Mouse (Mus musculus) activated CD4-positive, CD25-positive, alpha-beta regulatory T cell, adult 4 months (primary cell): ENCODE data around the gene Epb41. TPM values are rescaled to one million over a fixed set of nuclear protein-coding genes. Genes with fewer than 3 reads are reported as not detected.

ENCODE experiments used
- ATAC-seq: one replicate; pipeline ENCODE4 v1.8.0; 2017
- polyA plus RNA-seq, 2 experiments: library from polyadenylated mRNA; unstranded; fragments of 100-300 nt; shearing (Covaris generic); gene quantifications; one replicate each; pipeline ENCODE4 v1.2.1; 2017

Epb41 gene
- polyA plus RNA-seq, 2 experiments from 2014 or later, result 26.9 to 27.1 TPM

DNA sequence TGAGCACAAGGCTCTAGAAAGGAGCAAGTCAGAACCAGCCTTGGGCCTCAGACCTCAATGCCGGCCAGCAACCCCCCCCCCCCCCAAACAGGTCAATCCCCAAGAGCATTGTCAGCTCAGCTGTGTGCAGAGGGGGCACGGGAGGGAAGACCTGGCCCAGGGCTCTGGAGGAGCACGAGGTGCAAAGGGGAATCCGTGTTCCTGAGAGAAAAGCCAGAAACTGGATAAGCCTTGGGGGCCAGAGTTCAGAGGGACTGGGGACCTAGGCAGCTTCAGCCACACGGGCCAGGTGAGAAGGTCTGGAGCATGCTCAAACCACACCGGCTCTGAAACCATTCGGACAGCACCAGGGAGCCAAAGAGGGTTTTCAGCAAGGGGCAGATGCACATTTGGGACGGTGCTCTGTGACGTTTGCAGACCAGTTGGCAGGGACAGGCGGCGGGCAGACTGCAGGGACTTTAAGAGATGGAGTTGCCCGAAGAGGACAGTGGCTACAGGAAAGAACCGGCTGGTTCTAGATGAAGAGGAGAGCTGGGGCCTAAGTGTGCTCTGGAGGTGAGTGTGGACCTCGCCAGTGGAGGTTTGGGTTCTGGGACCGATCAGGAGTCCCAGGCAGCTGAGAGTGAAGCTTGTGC is 155.5 kb downstream of the Epb41 start:
- no peak for ATAC-seq

DNA sequence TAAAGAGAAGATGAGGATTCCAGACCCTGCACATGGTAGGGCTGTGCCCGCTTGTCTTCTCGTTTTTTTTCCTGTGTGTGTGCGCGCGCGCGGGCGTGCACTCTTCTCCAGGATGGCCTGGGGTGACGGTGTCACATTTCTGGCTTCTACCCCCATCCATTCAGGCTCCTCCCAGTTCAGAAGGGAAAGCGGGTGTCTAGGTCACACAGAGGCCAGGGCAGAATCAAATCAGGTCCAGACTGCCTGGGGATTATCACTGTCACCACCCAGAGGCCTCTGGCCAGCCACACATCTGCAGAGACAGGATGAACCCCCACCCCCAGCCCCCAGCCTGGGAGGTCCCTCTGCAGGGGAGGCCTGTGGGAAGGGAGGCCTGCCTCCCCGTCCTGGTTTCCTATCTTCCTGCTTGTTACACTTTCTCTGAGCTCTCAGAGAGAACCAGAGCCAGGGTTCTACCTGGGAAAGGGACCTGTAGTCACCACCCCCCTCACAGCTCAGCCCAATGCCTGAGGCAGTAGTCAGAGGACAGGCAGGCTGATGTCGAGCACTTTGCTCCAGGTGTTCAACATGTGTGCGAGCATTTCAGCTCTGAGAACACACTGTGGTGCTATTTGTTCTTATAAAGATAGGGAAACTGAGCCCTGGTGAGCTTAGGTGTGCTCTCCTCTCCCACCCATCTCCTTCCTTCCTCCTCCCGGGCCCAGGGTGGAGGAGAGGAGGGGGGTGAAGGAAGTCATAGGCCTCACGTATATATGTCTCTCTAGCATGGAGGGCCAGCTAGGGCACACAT is 156.2 kb downstream of the Epb41 start:
- ATAC-seq, result no peak

DNA sequence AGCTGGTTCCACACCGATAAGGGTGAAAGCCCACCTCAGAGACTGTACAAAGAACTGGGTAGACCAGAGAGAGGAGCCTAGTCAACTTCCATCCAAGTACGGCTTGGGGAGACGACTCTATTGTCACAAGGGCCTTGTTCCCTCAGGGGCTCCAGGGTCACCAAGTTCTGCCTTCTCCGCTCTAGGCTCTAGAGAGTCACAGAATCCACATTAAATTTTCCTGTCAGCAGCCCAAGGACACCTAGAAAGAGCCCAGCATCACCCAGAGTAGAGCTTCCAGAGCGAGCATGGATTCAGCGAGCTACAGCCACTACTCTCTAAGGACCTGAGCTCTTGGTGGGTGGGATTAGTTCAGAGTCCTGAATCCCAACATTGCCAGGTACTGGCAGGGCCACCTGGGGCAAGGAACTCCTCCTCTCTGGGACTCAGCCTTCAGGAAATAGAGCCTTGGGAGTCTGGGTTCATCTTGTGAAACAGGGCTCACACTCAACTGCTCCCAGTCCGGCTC is 157.0 kb downstream of the Epb41 start:
- ATAC-seq, result no peak

DNA sequence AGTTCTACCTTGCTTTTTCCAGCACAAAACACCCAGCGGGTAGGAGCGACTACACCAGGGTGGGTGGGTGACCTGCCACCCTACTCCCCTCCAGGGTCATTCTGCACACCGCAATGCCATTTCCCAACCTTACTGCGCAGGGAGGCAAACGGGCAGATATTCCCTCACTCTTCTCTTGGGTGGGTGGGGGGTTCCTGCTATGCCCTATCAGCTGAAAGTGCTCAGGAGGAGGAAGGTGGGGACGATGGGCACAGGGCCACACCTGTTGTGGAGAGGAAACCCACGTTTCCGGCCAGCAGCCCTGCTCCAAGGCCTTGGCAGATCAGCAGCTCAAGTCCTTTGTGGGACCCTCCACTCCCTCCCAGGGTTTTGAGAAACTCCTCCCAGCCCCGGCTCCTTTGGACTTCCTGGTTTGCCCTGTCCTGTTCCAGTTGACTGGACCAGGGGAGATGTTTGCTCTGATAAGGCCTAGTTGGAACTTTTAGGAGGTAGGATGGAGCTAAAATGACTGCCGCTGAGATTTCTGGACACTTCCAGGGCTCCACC is 158.0 kb downstream of the Epb41 start:
- ATAC-seq, result no peak

DNA sequence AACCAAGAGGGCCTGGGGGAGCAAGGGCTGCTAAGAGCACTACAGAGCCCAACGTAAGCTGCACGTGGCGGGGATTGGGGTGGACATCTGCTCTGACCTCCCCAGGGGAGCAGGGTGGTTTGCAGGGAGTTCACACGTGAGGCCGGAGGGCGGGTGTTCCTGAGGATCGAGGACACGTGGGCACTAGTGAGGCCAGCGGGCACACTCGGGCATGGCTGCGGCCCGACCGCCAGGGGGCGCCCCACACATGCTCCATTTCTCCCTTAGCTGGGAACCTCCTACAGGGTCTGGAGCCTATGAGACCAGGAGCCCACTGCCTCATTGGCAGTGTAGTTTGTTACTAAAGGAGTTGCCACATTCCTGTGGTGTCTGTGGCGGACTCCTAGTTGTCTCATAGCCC is 158.7 kb downstream of the Epb41 start:
- no peak for ATAC-seq

DNA sequence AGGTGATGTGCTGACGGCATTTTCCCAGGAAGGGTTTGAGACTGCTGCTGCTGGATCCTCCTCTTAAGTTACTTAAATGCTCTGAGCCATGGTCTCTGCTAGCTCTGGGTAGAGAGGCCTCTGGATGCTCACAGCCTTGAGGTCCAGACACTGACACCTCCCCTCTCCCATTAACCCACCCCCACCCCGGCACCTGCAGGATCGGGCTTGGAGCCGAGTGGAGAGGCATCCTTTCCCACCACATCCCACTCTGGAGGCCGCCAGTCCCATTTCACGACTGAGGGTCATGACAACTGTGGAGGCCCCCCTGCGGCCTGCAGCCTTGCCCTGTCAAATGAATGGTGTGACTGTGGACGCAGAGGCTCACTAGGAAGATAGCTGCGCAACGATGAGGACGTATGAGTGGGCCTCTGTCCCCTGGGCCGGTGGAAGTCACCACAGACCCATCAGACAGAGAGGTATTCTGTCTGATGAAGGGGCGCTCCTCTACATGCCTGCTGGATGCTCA is 159.2 kb downstream of the Epb41 start:
- ATAC-seq, result no peak

DNA sequence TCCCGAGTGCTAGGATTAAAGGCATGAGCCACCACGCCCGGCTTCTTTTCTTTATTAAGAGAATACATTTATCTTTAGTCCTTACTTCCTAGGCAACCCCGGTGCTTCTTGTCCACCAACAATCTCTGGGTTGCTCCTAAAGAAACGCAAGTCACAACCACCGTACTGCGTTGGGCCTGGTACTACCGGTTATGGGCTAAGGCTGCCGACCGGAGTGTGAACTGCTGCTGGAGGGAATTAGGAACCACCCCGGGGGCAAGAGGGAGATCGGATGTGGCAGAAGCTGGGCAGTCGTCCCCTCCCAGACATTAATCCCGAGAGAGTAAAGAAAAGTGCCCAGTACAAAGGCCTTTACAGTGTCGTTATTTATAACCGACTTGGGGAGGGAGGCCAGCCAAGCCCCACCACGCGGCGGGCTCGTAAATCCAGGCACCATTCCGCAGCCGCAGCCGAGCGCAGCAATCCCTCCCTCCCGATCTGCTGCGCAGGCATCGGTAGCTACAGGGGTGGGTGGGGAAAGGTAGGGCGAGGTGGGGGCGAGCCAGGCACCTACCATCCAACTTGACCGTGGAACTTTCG is 160.1 kb downstream of the Epb41 start:
- no peak for ATAC-seq

DNA sequence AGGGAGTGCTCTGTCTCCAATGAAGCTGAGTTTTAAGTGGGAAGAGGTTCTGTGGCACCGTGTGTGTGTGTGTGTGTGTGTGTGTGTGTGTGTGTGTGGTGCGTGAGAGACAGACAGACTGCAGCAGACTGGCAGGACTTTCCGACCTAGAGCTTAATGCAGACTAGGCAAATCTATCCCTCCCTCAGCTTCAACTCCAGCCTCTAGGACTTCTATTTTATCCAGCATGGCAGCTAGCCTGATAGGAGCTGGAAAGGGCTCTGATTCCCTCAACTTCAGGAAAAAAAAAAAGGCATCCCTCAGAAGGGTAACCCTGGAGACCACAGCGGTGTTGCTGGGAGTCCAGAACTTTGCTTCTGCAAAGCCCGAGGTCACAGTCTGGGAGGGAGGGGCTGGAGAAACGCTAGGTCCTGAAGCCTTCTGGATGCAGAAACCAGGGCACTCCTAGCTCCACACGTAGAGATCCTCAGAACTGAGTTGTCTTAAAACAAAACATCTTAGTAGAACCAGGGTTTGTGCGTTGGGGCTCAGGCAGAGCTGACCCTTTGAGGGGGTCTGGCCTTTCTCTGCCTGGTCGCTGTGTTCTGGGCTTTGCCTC is 161.0 kb downstream of the Epb41 start:
- no peak for ATAC-seq

DNA sequence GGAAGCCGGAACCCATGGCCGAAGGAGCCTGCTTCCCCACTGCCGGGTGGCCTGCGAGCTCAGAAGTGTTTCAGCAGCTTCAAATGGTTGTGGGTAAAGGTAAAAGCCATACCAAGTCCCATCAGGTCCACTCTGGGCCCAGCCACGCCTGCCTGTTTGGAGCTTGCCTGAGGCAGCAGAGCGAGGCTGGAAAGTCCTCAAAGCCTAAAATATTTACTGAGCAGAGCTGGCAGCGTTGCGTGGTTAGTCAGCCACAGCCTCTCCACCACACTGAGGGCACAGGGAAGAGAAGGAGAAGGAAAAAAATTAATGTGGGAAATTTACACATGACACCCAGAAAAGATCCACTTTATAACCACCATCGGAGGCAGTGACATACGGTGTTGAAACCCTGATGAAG is 161.6 kb downstream of the Epb41 start:
- ATAC-seq, result no peak

DNA sequence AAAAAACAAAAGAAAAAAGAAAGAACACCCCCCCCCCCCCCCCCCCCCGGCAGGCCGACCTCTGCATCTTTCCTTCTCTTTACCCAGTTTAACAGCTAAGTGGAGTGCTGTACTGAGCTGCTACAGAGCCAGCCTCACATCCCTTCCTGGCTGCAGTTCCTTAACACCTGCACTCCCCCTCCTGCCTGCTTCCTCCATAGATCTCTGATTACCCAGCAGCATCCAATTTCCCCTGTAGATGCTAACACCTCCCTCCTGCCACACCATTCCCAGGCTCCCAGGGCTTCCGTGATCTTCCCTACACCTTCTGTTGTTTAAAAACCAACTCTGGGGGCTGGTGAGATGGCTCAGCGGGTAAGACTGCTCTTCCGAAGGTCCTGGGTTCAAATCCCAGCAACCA is 163.6 kb downstream of the Epb41 start:
- no peak for ATAC-seq

DNA sequence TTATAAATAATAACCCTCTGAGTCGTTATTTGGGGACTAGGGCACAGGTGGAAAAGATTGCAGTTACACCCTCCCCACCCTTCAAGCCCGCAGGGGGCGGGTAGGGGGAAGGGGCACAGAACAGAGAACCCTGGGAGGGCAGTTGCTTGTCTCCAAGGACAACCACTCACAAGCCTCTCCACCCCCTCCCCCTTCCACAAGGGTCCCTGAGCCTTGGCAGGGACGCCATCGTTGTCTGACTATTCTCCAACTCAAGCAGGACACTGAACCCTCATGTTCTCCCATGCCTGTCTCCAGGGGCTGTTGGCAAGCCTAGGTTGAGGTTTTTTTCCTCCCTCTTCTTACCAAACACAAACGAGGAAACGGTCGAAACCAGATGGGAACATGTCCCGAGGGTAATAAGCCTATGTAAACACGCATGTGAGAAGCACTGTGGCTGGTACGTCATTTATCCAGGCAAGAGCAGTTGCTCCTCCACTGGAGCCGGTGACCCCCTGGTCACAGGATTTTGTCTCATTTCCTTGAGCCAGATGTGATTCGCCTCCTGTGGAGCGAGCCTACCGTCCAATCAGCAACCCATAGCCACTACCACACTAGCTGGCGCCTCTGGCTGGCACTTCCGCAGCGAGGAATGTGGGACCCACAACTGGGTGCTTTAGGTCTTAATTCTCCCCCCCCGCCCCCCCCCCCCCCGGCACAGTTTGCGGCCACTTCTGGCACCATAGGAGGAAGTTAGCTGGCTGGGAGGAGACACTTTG is 164.7 kb downstream of the Epb41 start:
- no peak for ATAC-seq

DNA sequence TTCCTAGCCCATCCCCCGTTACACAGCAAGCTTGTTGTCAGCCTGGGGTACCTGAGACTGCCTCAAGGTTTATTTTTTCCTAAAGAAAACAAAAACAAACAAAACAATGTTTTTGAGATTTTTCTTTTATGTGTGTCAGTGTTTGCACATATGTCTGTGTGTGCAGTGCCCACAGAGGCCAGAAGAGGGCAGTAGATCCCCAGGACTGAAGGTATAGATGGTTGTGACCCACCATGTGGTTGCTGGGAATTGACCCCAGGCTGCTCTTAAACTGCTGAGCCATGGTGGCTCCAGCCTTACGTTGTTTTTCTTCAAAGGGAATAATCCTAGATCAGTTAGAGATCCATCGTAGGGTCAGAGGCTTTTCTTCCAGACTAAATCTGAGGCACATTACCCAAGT is 167.2 kb downstream of the Epb41 start:
- ATAC-seq, result no peak

DNA sequence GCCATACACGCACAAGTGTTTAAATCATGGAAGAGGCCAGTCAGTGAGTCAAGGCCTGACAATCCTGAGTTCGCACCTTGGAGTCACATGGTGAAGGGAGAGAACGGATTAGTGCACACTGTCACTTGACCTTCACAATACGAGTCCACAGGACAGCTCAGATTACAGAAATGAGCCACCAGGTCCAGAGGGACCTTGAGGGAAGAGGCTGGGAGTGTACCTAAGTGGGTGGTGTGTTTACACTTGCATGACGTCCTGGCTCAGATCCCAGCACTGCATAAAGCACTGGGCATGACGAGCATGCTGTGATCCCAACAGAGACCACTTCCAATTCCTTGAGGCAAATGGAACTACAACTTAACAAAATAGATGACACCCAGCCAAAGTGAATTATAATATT is 168.7 kb downstream of the Epb41 start:
- ATAC-seq, result no peak

DNA sequence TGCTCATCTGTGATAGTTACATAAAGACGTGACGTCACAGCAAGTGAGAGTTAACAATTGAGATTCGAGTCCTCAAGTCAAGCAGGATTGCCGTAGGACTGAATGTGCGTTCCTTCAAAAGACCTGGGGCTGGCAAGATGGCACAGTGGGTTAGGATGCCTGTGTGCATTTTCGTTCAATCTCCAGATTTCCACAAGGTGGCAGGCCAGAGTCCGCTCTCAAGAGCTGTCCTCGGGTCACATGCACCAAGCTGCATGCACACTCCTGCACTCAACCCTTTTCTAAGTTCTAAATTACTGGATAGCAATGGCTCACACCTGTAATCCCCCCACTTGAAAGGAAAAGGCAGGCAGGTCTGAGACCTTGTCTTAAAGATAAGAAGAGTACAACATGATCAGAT is 170.6 kb downstream of the Epb41 start:
- no peak for ATAC-seq

DNA sequence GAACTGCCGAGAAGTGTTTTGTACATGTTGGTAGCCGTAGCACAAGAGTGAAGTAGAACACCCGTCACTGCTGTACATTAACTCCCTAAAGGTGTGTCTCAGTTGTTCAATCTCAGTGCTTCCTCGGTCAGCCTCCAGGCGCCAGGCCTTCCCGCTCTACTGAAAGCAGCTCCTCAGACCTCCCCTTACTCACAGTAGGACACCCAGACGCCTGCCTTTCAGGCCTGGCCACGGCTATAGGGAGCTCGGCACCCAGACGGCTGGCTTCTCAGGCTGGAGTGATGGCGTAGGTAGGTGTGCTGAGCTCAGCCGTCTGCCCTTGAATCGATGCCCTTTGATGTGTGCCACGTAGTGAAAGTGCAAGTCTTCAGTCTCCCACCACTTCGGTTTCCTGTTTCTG is 174.0 kb downstream of the Epb41 start:
- ATAC-seq, result peak; percentile 36

DNA sequence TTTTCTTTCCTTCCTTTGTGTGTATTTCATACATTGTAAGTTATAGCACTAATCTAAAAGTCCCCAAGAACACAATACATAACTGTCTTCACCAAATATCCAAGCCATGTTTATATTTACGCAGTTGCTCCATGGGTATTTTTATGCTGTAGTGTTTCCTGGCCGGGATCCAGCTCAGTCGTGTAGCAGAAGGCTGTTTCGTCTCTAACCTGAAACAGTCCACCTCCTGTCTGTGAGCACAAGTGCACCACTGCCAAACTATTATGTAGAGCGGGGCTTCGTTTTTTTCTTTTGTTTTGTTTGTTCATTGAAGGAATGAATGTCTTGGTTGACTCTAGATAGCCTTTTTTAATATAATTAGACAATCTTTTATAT is 176.0 kb downstream of the Epb41 start:
- no peak for ATAC-seq

DNA sequence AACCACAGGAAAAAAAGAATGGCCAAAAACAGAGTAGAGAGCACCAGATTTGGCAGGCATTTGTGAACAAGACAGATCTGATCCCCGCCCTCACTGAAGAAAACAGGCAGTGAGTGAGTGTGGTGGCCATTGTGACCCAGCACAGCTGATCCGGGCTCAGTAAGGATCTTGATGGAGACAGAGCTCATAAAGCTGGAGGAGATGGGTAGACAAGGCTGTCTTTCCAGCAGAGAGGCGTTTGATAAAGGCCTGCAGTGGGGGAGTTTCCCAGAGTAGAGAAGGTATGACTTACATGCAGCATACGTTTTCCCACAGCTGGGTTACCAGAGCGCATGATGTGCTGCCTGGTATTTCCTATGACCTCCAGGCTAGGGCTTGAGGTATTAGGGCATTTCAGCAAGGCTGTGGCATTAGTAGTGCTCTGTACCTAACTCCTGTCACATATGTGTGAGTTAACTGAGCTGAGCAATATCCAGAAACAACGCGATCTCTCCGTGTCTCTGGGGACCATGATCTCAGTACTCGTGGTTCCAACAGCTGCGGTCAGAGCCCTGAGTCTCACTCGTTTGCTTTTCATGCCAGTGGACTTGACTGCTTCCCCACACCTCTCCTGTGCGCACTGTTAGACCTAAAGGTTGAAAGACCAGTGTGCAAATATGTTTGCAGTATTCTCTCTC is 176.5 kb downstream of the Epb41 start:
- no peak for ATAC-seq

DNA sequence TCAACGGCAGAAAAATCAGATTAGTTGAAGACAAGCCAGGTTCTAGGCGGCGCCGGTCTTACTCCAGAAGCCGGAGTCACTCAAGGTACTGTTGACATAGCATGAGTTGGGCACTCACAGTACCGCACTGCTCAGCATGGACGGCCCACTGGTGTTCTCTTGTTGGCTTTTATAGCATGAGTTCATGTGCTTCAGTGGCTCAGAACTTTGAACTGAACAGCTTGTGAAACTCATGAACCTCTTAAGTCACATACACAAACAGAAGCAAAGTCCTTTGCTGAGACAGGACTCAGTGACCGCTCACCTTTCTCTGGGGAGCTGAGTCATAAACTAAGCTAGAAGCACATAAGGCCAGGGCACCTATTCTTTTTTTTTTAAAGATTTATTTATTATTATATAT is 177.3 kb downstream of the Epb41 start:
- ATAC-seq, result no peak

DNA sequence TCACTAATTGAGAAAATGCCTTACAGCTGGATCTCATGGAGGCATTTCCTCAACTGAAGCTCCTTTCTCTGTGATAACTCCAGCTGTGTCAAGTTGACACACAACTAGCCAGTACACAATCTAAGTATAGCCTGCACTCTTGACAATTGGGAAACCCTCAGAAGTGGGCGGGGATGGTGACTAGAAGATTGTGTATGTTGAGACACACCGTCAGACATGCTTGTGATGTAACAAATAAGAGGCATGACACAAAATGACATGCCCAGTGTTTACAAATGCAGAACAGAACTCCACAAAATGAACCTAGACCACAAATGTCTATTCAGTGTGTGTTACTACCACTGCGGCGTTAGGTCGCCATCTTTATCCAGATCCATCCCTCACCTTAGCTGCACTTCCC is 178.0 kb downstream of the Epb41 start:
- no peak for ATAC-seq

DNA sequence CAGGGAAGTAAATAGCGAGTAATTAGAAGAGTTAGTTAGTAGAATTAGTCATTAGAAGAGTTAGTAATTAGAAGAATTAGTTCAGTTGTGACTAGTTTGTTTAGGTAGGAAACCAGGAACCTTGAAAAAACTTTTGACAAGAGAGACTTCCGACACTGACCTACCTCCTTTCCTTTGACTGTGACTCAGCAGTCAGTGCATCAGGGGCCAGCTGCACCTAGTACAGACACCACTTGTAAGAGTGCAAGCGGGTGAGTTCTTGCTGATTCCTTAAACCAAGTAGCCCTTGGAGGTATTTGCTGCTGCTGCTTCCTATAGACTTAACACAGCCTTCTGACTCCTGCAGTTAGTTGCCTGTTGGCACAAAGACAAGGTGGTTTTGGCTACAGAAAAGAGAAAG is 184.4 kb downstream of the Epb41 start:
- ATAC-seq, result no peak

DNA sequence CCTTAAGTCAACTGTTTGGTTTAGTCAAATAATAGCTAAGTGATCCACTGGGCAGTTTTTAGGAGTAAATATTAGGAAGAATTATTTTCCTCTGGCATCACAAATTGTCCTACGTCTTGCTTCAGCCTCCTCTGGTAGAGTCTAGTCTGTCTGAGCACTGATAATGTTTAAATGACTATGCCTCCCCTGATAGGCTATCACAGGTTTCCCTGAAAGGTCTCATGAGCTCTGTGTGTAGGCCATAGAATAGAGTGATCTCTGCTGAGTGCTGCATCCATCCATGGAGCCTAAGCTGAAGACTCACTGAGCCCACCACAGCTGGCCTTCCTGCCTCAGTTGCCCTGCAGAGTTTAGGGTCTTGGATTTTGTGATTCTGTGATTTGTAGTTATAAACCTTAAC is 186.6 kb downstream of the Epb41 start:
- no peak for ATAC-seq

DNA sequence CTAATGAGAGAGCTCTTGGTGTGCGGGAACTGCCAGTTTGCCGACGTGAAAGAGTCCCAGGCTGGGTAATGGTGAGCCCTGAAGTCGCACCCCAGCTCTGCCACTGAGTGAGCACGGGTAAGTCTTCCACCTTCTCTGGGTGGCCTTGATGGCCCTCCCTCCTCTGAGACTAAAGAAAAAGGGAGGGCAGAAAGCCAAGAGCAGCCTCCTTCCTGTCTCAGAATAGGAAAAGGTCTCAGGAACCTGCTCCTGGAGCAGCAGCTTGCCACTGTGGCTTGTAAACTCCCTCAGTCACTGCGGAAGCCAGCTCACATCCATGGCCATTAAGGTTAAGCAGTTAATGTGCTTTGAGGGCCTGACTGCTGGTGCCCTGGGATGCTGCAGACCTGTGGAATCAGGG is 189.7 kb downstream of the Epb41 start:
- ATAC-seq, result no peak
